Mouse (Mus musculus): ENCODE measurements around the gene Pard6a.

Pard6a gene

DNA sequence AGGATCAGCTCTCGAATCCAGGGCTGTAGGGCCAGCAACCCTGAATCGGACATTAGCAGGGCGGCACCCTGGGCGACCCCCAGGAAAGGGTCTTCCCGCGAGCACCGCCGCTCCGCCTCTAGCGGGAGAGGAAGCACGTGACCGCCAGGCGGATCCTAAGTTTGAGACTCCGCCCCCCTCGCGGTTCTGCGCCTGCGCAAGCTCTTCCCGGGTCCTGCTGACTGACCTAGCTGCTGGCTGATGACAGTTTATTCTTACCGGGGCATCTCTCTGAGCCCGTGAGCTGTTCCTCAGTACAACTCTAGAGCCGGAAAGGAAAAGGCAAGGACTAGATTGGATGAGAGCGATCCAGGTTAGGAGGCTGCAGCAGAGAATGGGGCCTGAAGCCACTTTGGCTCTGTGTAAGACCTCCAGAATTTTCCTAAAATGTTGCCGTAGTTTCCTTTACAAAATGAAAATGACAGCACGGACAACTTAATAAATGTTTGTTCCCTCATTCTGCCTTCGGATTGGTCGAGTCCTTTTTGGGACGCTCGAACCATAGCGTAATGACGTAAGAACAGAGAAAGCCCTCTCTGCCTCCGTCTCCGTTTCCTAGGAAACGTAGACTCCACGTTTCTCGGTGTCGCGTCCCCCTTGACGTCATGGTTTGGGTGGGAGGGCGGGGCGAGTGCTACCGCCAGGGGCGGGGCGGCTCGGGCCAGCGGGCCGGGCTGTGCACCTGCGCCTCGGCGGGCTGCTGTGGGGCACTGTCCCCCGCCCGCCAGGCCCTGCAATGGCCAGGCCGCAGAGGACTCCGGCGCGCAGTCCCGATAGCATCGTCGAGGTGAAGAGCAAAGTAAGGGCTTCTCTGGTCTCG, at the start of gene Pard6a, which contains the start of gene Acd:
Pard6a (plus strand) TSS at position 183 of the 859 bp plus-strand sequence.
Acd (minus strand) TSS at position 137 of the 859 bp plus-strand sequence.
- CTCF ChIA-PET = interaction anchor here (0.6 kb wide), 1 partner anchor 103 kb away, joined by 3 read pairs; no protein-coding TSS in a partner anchor

DNA sequence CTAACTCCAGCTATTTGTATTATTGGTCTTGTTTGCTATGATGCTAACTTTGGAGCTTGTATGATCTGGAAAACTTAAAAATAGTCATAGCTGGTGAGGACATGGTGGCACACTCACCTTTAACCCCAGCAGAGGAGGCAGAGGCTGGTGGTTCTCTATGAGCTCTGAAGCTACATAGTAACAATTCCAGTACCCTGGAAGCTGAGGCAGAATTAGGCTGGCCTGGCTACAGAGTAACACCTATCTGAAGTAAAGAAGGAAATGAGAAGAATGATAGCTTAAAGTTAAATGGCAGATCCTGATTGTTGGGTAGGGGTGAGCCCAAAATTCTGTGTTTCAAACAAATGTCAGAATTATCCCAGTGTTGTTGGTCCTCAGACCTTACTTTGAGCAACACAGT, 43.3 kb upstream of the Pard6a start:
- CTCF ChIA-PET = no interaction called here

DNA sequence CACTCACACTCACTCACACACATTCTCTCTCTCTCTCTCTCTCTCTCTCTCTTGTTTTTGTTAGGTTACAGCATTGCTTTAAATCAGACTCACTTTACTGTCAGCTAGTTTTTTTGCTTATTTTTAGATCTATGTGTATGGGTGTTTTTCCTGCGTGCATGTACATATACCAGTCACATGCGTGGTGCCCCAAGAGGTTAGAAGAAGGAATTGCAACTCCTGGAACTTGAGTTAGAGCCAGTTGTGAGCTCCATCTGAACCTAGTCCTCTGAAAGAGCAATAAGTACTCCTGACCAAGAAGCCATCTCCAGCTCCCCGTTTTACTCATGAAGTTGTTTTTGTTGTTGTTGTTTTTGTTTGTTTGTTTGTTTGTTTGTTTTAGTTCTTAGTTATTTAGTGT, 39.8 kb upstream of the Pard6a start:
- CTCF ChIA-PET = interaction anchor here (0.7 to 1.1 kb wide), 2 partner anchors 10 to 12 kb away, joined by 3 to 4 read pairs; no protein-coding TSS in a partner anchor

DNA sequence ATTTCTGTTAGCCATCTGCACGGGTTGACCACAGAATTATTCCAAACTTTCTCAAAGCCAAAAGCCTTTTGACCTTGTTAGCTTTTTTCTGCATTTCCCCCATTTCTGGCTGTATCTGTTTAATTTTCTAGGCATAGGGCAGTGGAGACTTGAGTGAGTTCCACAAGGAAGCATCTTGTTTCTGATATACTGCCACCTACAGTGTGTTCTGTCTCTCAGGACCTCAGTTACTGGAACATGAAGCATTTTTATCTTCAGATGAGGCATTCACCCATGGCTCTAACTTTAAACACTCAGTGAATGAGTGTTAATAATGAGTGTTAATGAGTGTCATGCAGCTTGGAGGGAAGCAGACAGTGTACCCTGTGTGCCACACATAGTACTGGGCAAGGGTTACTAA, 23.1 kb upstream of the Pard6a start:
- CTCF ChIA-PET = interaction anchor here (0.7 kb wide), 1 partner anchor 31 kb away, joined by 3 read pairs; no protein-coding TSS in a partner anchor

DNA sequence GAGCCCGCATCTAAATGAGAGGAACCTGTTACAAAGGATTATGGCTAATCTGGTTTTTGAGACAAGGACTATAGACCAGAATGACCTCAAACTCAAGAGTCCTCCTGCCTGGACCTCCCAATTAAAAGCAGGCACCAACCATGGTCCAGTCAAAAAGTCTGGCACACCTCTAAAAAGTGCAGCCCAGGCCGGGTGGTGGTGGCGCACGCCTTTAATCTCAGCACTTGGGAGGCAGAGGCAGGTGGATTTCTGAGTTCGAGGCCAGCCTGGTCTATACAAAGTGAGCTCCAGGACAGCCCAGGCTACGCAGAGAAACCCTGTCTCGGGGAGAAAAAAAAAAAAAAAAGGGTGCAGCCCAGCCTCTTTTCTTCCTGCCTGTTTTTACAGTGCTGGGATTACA, 15.6 kb upstream of the Pard6a start:
- CTCF ChIA-PET = interaction anchor here (1.0 kb wide), 1 partner anchor 20 kb away, joined by 4 read pairs; no protein-coding TSS in a partner anchor

DNA sequence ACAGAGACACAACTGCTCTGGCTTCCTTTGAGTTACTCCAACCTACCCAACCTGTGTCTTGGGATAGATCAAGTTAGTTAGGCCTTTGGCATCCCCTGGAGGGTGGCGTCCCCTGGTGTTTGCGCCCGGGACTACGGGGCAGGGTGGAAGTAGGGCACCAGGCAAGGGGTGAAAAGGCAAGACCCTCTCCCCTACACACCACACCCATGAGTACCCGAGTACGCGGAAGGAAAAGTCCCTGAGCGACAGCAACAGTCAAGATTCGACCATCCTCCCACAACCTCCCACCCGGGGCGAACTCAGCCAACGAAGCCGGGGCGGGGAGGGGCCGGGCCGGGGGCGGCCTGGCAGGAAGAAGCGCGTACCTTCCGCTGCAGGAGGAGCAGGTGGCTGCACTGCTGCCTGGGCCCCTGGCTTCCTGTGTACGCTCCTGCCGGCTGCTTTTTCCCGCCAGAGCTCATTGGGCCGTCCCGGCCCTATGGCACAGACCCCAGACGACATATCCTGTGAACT, 15.1 kb upstream of the Pard6a start, which contains the start of gene Carmil2:
Carmil2 (plus strand) TSS at position 479 of the 513 bp plus-strand sequence.
- CTCF ChIA-PET = interaction anchor here (0.5 to 1.0 kb wide), 3 partner anchors 21 to 169 kb away, joined by 4 to 14 read pairs (median 6); no protein-coding TSS in a partner anchor

DNA sequence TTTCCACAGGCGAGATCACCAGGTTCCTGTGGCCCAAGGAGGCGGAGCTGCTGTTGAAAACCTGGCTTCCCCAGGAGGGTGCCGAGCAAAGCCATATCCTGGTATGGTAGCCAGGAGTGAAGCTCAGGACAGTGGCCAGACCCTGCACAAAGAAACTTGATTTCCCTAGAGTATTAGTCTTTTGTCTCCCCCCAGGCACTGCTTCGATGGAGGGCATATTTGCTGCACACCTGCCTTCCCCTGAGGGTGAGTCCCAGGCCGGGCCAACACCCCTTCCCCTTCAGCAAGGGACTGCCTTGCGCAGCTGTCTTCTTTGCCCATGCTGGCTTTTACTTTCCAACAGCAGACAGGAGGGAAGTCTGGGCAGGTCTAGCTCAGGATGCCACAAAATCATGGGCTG, 14.4 kb upstream of the Pard6a start:
- CTCF ChIA-PET = no interaction called here

DNA sequence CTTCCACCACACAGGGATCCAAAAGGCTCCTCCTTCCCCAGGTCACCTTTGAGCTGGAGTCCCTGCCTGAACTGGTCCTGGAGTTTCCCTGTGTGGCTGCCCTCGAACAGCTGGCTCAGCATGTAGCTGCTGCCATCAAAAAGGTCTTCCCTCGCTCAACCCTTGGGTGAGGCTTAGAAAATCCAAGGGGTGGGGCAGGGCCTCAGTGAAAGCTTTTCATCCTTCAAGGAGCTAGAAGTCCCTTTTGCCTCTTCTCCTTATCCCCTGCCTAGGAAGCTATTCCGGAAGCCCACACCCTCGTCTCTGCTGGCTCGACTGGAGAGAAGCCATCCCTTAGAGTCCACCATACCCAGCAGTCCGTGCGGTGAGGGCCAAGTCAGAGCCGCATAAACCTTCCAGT, 13.4 kb upstream of the Pard6a start:
- CTCF ChIA-PET = interaction anchor here (0.8 kb wide), 1 partner anchor 83 kb away, joined by 3 read pairs; no protein-coding TSS in a partner anchor

DNA sequence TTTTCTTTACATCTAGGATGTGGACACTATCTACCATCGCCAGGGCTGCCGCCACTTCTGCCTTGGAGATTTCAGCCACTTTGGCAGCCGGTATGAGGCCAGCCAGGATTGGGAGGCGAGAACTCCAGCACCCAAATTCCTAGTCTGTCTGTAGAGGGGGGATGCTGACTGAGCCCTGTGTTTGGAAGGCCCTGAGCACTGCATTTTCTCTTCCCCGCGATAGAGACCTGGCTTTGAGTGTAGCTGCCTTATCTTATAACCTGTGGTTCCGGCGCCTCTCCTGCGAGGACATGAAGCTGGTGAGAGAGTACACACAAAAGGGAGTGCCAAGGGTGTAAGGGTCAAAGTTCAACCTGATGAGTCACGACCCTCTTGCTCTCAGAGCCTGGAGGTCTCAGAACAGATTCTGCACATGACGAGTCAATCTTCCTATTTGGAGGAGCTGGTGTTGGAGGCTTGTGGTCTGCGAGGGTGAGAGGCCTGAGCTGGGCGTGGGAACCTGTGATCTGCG, 12.7 kb upstream of the Pard6a start:
- CTCF ChIA-PET = no interaction called here

DNA sequence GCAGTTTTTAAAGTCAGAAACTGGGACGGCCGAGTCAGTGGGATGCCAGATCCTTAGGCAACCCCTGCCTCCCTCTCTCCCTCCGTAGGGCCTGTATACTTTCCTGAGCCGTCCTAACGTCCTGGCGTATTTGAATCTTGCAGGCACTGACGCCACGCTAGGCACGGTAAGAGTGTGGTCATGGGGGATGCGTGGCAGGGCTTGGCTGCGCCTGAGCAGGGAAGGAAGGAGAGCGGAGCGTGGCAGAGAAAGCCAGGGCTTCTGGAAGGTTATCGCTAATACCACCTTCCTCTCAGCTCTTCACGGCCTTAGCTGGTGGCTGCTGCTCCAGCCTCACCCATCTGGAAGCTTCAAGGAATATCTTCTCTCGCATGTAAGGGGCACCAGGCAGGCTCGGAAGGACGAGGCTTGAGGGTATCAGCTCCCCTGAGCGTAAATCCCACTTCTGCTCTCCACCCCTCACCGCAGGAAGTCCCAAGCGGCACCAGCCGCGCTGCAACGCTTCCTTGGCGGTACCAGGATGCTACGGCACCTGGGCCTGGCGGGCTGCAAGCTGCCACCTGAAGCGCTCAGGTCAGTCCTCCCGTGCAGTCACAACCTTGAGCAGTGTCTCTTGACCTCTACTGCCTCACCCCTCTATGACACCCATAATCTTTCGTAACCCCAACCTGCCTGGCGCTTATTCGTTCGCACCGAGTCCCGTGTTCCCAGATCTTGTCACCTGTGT, 11.5 kb upstream of the Pard6a start:
- CTCF ChIA-PET = interaction anchor here (0.6 kb wide), 1 partner anchor 165 kb away, joined by 3 read pairs; no protein-coding TSS in a partner anchor

DNA sequence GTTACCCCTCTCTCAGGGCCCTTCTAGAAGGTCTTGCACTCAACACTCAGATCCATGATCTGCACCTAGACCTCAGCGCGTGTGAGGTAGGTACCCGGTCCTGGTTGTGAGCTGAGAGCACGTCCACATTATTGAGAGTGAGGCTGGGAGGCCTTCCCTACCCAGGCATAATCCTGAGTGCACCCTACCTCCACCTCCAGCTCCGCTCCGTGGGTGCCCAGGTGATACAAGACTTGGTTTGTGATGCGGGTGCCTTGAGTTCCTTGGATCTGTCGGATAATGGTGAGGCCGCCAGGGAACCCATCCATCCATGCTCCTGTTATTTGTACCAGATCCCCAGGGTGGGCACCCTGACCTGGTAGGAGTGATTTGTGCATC, 11.0 kb upstream of the Pard6a start:
- CTCF ChIA-PET = no interaction called here

DNA sequence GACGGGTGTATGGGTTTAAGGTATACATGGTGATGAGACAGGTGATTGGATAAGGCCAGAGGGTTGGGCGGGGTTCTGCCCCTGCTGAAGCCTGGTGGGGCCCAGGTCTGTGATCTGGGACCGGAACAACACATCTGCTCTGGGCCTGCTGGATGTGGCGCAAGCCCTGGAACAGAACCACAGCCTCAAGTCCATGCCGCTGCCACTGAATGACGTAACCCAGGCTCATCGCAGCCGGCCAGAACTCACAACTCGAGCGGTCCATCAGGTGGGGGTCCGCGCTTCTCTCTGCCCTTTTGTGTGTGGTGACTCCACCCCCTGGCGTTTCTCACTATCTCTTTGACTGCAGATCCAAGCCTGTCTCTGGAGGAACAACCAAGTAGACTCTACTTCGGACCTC, 10.0 kb upstream of the Pard6a start:
- CTCF ChIA-PET = no interaction called here

DNA sequence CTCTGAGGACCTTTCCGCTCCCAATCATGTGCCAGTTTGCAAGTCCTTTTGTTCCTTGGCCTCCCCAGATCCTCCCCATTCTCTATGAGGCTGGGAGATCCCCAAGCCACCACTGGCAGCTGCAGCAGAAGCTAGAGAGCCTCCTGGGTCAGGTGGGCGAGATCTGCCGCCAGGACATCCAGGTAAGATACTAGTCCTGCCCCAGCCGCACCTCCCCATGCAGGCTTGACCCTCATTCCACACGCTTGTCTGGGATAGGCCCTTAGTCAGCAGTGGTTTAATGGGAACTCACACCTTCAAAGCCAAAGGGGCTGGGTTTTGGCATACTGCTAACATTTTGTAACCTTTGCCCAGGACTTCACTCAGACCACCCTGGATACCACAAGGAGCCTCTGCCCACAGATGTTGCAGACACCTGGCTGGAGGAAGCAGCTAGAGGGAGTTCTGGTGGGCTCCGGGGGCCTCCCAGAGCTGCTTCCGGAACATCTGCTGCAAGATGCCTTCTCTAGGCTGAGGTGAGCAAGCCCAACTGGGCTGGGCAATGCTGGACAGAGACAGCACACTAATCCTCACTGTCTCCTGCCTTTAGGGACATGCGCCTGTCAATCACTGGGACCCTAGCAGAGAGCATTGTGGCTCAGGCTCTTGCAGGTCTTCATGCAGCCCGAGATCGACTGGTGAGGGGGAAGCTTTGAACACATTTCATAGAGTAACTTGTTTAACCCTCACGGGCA, 8.3 kb upstream of the Pard6a start:
- CTCF ChIA-PET = no interaction called here

DNA sequence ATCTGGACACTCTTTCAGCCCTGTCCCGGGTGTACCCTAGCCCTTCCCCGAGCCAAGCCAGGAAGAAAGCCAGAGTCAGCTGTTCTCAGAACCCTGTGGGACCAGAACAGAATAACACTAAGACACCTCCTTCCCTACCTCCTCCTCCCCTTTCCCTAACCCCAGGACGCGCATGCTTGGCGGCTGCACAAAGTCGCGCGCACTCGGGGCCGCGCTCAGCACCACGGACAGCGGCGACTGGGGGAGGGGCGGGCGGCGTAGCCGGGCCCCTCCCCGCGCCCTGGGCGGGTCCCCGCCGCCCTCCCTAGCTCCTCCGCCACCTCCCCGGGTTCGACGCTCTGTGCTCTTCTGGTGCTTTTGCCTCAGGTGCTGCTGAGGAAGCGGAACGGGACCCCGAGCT, 7.3 kb upstream of the Pard6a start:
- CTCF ChIA-PET = no interaction called here

DNA sequence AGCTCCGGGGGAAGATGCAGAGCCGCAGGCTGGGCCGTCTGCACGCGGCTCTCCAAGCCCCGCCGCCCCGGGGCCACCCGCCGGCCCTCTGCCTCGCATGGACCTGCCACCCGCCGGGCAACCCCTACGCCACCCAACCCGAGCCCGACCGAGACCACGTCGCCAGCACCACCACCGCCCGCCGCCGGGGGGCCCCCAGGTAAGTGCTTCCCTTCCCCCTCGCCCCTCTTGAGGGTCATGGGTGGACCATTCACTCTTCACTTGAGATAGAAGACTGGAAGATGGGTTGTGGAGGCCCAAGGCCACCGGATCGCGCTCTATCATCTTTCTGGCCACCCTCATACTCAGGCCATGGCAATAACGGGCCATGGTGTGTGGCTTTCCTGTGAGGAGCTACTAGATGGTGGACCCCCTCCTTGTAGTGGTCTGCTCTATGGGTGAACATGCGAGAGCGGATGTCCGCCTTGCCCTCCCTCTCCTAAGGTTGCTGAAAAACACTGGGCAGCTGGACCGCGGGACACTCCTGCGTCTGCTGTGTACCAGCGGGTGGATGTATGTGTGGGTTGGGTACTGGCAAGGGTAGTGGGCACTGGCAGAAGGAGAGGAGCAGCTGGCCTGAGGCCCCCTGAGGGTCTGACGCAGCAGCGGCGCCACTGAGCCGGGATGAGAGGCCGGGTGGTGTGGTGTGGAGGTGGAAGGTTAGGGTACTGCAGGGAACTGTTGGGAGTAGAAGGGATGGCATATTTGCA, 6.7 kb upstream of the Pard6a start:
- CTCF ChIA-PET = no interaction called here

DNA sequence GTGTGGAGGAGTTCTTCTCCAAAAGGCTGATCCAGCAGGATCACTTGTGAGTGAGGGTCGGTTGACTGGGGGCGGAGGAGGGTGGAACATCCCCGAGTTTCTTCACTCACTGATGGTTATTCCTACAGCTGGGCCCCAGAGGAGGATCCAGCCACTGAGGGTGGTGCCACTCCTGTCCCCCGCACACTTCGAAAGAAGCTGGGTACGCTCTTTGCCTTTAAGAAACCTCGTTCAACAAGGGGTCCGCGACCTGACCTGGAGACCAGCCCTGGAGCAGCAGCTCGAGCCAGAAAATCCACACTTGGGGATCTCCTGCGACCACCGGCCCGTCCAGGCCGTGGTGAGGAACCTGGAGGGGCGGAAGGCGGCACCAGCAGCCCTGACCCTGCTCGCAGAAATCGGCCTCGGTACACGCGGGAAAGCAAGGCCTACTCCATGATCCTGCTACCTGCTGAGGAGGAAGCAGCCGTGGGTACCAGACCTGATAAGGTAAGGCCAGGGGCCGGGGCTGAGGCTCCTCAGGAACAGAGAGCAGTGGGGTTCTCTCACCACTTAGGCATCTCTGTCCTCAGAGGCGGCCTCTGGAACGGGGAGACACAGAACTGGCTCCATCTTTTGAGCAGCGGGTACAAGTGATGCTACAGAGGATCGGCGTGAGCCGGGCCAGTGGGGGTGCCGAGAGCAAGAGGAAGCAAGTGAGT, 5.7 kb upstream of the Pard6a start:
- CTCF ChIA-PET = interaction anchor here (0.5 kb wide), 1 partner anchor 119 kb away, joined by 5 read pairs; no protein-coding TSS in a partner anchor

DNA sequence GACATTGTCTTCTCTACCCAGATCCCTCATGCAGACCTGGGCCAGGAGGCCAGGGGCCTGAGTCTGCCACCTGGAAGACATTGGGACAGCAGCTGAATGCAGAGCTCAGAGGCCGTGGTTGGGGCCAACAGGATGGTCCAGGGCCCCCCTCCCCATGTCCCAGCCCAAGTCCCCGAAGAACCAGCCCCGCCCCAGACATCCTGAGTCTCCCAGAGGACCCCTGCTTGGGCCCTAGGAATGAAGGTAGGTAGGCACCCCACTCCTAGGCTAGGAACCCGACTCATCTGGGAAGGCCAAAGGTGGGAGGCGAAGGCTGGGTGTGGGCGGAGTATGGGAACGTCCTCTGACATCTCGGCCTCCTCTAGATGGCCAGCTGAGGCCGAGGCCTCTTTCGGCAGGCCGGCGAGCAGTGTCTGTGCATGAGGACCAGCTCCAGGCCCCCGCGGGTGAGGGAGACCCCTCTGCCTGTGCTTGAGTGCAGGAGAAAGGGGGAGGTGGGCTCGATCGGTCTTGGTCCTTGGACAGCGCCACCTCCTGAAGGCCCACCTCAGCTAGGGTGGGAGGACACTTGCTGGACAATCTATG, 3.7 kb upstream of the Pard6a start:
- CTCF ChIA-PET = no interaction called here

DNA sequence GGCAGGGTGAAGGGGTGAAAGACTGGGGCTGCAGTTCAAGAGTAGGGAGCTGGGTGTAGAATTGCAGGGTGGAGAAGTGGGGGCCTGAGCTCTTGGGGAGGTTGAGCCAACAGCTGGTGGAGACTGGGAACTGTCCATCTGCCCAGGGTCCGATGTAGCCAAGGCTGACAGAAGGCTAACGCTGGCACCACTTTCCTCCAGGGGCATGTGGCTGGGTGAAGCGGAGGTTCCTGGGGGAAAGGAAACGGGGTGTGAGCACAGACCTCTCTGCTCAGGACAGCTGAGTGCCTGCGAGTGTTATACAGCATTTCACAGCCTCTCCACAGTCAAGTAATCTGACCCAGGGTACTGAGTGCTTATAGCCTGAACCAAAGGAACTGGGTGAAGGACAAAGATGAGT, 2.2 kb upstream of the Pard6a start:
- CTCF ChIA-PET = no interaction called here

DNA sequence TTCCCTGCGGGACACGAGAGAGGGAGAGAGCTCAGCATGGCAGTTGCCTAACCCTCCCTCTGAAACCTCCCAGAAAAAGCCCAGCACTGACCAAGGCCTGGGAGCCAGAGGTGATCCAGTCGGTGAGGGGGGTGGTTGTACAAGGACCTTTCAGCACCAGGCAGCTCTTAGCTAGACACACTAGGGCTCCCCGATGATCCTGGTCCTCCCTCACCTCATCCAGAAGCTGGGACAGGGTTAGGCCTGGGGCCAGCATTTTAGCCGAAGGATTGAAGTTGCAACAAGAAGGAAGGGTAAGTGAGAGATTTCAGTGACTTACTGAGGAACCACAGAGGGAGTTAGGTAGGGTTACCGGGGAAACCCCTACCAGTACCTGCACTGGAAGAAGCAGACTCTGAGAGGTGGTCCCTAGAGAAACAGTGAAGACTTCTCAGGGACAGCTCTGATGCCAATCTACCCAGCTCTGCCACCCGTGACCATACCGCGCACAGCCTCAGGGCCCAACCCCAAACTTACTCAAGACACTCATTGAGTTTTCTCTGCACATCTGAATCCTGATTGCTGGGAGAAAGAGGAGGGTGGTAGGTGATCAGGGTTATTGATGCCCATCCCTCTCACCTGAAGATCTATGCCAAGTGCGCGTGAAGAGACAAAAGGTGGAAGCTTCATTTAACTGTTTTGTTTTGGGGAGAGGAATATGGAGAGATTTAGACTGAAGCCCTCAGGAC, 1.3 kb upstream of the Pard6a start:
- CTCF ChIA-PET = interaction anchor here (0.6 kb wide), 1 partner anchor 75 kb away, joined by 4 read pairs; no protein-coding TSS in a partner anchor
